Mouse (Mus musculus) heart, embryonic 11.5 days (tissue): Measurements from ENCODE around the gene Wdr37. TPM values are rescaled to one million over a fixed set of nuclear protein-coding genes. Genes with fewer than 3 reads are reported as not detected.

Source experiments
- ATAC-seq: fragments of 200-750 bp; cut with Nextera tagmentation; replicated peaks from 2 replicates; pipeline ENCODE4 v1.8.0; 2017; ENCODE audit warnings: moderate library complexity; ENCODE audit not compliant: insufficient number of reproducible peaks, low FRiP score, low TSS enrichment
- H3K27ac ChIP-seq: fragments of 300-500 bp; sonication (generic); 2 replicates; pipeline ENCODE4 v1.5.1; 2014; ENCODE audit warnings: mild to moderate bottlenecking, low read depth, low read length
- H3K27me3 ChIP-seq: fragments of 300-500 bp; sonication (generic); 2 replicates; pipeline ENCODE4 v1.6.1; 2014; ENCODE audit warnings: mild to moderate bottlenecking, low read length, mixed read lengths; ENCODE audit not compliant: control insufficient read depth, insufficient read depth
- H3K36me3 ChIP-seq: fragments of 300-500 bp; sonication (generic); 2 replicates; pipeline ENCODE4 v1.6.1; 2014; ENCODE audit warnings: mild to moderate bottlenecking, low read length, moderate library complexity, mixed read lengths; ENCODE audit not compliant: control insufficient read depth, insufficient read depth
- H3K4me1 ChIP-seq: fragments of 300-500 bp; sonication (generic); 2 replicates; pipeline ENCODE4 v1.6.1; 2014; ENCODE audit warnings: low read length; ENCODE audit not compliant: control insufficient read depth, insufficient read depth
- H3K4me2 ChIP-seq: fragments of 300-500 bp; sonication (generic); 2 replicates; pipeline ENCODE4 v1.6.1; 2014; ENCODE audit warnings: mild to moderate bottlenecking, moderate library complexity
- H3K4me3 ChIP-seq: fragments of 300-500 bp; sonication (generic); 2 replicates; pipeline ENCODE4 v1.5.1; 2014; ENCODE audit warnings: low read depth, low read length
- H3K9ac ChIP-seq: fragments of 300-500 bp; sonication (generic); 2 replicates; pipeline ENCODE4 v1.6.1; 2014; ENCODE audit warnings: mild to moderate bottlenecking, low read depth, low read length, moderate library complexity
- H3K9me3 ChIP-seq: fragments of 300-500 bp; sonication (generic); replicated peaks from 2 replicates; pipeline ENCODE4 v1.6.1; 2016; ENCODE audit warnings: low read length; ENCODE audit not compliant: control insufficient read depth
- WGBS: fragments of 180-500 bp; shearing (Covaris S2); extraction: QIAGEN DNeasy Blood & Tissue Kit; methylation state at CpG from one replicate; pipeline ENCODE4 v1.1.7; 2014; ENCODE audit not compliant: insufficient replicate concordance; 5-methylcytosine and 5-hydroxymethylcytosine counted together
- microRNA-seq: library from miRNA; unstranded; fragments of <30 nt; microRNA quantifications from one replicate; pipeline ENCODE4, GENCODE M21; 2016; ENCODE audit warnings: borderline number of aligned reads
- polyA plus RNA-seq: library from polyadenylated mRNA; unstranded; fragments of >200 nt; fragmentation: Nextera tagmentation; extraction: Ambion mirVana; gene quantifications from 2 replicates; pipeline ENCODE4 v1.2.1, GENCODE M21; 2014

Gene Wdr37
- polyA plus RNA-seq, 1 experiment from 2014 or later = 19.6 TPM

- Histone ChIP-seq H3K4me2 (no peak overlapping the region), H3K4me3 (no peak overlapping the region), H3K36me3 (no peaks in the 10 kb centered on the region), H3K27me3 (no peaks in the 10 kb centered on the region), H3K9ac (no peak overlapping the region), H3K27ac (no peak overlapping the region), H3K9me3 (0 out of 2 replicates have a peak, but pooled peaks cover 3% of the 10 kb centered on the region), H3K4me1 (no peaks in the 10 kb centered on the region)
- WGBS = 78% methylated on average over 4 of the region's 4 CpGs
- no peak for ATAC-seq
These were observed 101.1 kb downstream of the Wdr37 start for GRCm38 (mm10) chr13:8770616-8771015.

GRCm38 (mm10) chr13:8769654-8770227, 102.0 kb downstream of the Wdr37 start:
- Histone ChIP-seq H3K27me3 (no peaks in the 10 kb centered on the region), H3K9me3 (0 out of 2 replicates have a peak, but pooled peaks cover 3% of the 10 kb centered on the region), H3K4me2 (no peak overlapping the region), H3K27ac (no peak overlapping the region), H3K9ac (no peak overlapping the region), H3K4me3 (no peak overlapping the region), H3K4me1 (no peaks in the 10 kb centered on the region), H3K36me3 (no peaks in the 10 kb centered on the region)
- 85% methylated on average over 7 of the region's 7 CpGs for WGBS
- ATAC-seq = no peak

GRCm38 (mm10) chr13:8760940-8761339, 110.8 kb downstream of the Wdr37 start:
- H3K4me3 ChIP-seq = no peak overlapping the region
- H3K27me3 ChIP-seq = peaks cover 4% of the 10 kb centered on the region; the same call in 1 of the 2 replicates
- H3K36me3 ChIP-seq = no peaks in the 10 kb centered on the region
- no peak overlapping the region for H3K4me2 ChIP-seq
- H3K9ac ChIP-seq = no peak overlapping the region
- no peaks in the 10 kb centered on the region for H3K9me3 ChIP-seq
- no peak overlapping the region for H3K27ac ChIP-seq
- no peaks in the 10 kb centered on the region for H3K4me1 ChIP-seq
- 20% methylated on average over 8 of the region's 8 CpGs for WGBS
- ATAC-seq = no peak

Small RNA genes lying within 50 kb of the gene (microRNA-seq; reads per million reads assigned to microRNA genes)
- gene Gm22750 = not detected

Other genes with a start within 250 kb of the Wdr37 start
- 65.1 and 76.7 TPM in 2 replicates for gene Idi1, start 13.6 kb upstream of the Wdr37 start, polyA plus RNA-seq
- gene Gm9745, start 76.3 kb upstream of the Wdr37 start, polyA plus RNA-seq = not detected in 2 replicates
- gene Idi2, start 81.0 kb upstream of the Wdr37 start, polyA plus RNA-seq = 0.07 and 0.18 TPM in 2 replicates
- gene Gtpbp4, start 124.2 kb upstream of the Wdr37 start, polyA plus RNA-seq = 57.5 and 59.3 TPM in 2 replicates
- gene Larp4b, start 222.0 kb upstream of the Wdr37 start, polyA plus RNA-seq = 29.6 and 31.7 TPM in 2 replicates